7 mouse cellular contexts compared by ENCODE assay signal in genomic region chr8:80867598-80867997, GRCm38 (mm10). TPM values are rescaled to one million over a fixed set of nuclear protein-coding genes. Genes with fewer than 3 reads are reported as not detected.
A peak's percentile ranks its signal among the peaks of the same experiment; 100 is the strongest.
DNase-seq lines count a peak whose midpoint lies in the region; ATAC-seq lines count a peak whose summit lies in the region.

No protein-coding gene starts in this region.

- no peak overlapping the region for H3K4me2 ChIP-seq in midbrain, embryonic 11.5 days
- H3K4me2 ChIP-seq in midbrain, embryonic 13.5 days (replicated peaks), result no peak overlapping the region

- no peak overlapping the region for H3K27ac ChIP-seq in midbrain, embryonic 11.5 days (ENCODE audit: low read depth, low read length)
- no peak overlapping the region for H3K27ac ChIP-seq in midbrain, embryonic 13.5 days

- no peaks in the 10 kb centered on the region for H3K9me3 ChIP-seq in midbrain, embryonic 11.5 days (ENCODE audit: control insufficient read depth, low read length)
- no peaks in the 10 kb centered on the region for H3K9me3 ChIP-seq in midbrain, embryonic 13.5 days

- no peaks in the 10 kb centered on the region for H3K36me3 ChIP-seq in midbrain, embryonic 11.5 days (ENCODE audit: control insufficient read depth, insufficient read depth, low read length)
- H3K36me3 ChIP-seq in midbrain, embryonic 13.5 days, result no peaks in the 10 kb centered on the region

- H3K4me1 ChIP-seq in midbrain, embryonic 11.5 days (ENCODE audit: control insufficient read depth, insufficient read depth, low read length), result peaks cover 5% of the 10 kb centered on the region; the same call in 1 of the 2 replicates
- peaks cover 35% of the 10 kb centered on the region for H3K4me1 ChIP-seq in midbrain, embryonic 13.5 days (replicated peaks)

- no peak overlapping the region for H3K9ac ChIP-seq in midbrain, embryonic 11.5 days (ENCODE audit: low read length)
- no peak overlapping the region for H3K9ac ChIP-seq in midbrain, embryonic 13.5 days (replicated peaks)

- DNase-seq in midbrain, embryonic 11.5 days (ENCODE audit: low spot score, missing footprints), result peak; percentile 81
- peak; percentile 45 to 63 for DNase-seq in kidney, adult 8-10 months
- no peak for DNase-seq in right cerebral cortex, adult 2 months (ENCODE audit: low spot score in 2 of 2)

- H3K4me3 ChIP-seq in midbrain, embryonic 11.5 days (ENCODE audit: low read depth, low read length), result no peak overlapping the region
- H3K4me3 ChIP-seq in midbrain, embryonic 13.5 days (replicated peaks), result no peak overlapping the region

- 93% methylated on average over 3 of the region's 3 CpGs for WGBS in midbrain, embryonic 11.5 days
- 81% methylated on average over 3 of the region's 3 CpGs for whole genome bisulfite sequencing in midbrain, embryonic 13.5 days

- no peaks in the 10 kb centered on the region for H3K27me3 ChIP-seq in midbrain, embryonic 11.5 days (ENCODE audit: control insufficient read depth, insufficient read depth, low read length)
- no peaks in the 10 kb centered on the region for H3K27me3 ChIP-seq in midbrain, embryonic 13.5 days

- no peak for ATAC-seq in midbrain, embryonic 11.5 days (ENCODE audit: low FRiP score)
- ATAC-seq in midbrain, embryonic 13.5 days, result no peak
- ATAC-seq in erythroblast, adult 5-6 weeks (replicated peaks; ENCODE audit: low FRiP score, poor library complexity, severe bottlenecking), result peak; percentile 76
- ATAC-seq in megakaryocyte progenitor cell, adult 5-6 weeks (replicated peaks; ENCODE audit: poor library complexity), result 0 out of 2 replicates have a peak, but pooled peaks have one; percentile 29
- ATAC-seq in inflammation-experienced regulatory T-cells, adult 6 months, result no peak

RNA-seq across cellular contexts. Expression of gene Gab1, which starts 12.7 kb away (rescaled TPM):
- polyA plus RNA-seq in midbrain, embryonic 11.5 days (2014; fragmentation: Nextera tagmentation; extraction: Ambion mirVana), result 17.2 and 18.0 TPM in 2 replicates
- 6.8 and 8.7 TPM in 2 replicates for polyA plus RNA-seq in midbrain, embryonic 13.5 days (2015; fragmentation: Nextera tagmentation; extraction: Ambion mirVana)
- total RNA-seq in erythroblast, adult 5-6 weeks (2015; ENCODE audit: low replicate concordance), result 4.4 and 7.5 TPM in 2 replicates
- total RNA-seq in erythroblast, adult 5-6 weeks (2017; ENCODE audit: low replicate concordance), result 2.0 and 2.5 TPM in 2 replicates
- total RNA-seq in megakaryocyte progenitor cell, adult 5-6 weeks (2015), result 3.5 and 6.0 TPM in 2 replicates
- total RNA-seq in megakaryocyte progenitor cell, adult 5-6 weeks (2017), result 2.7 and 3.0 TPM in 2 replicates
- polyA plus RNA-seq in inflammation-experienced regulatory T-cells, adult 6 months (2017; shearing (Covaris generic)), result not detected

Comparison
In these comparisons a context has a peak if more than half of its experiments do, and no peak if none do; other contexts are left out.
1. ATAC-seq: peak in erythroblast, adult 5-6 weeks (single experiment) and megakaryocyte progenitor cell, adult 5-6 weeks (single experiment); none in midbrain, embryonic 11.5 days (single experiment), midbrain, embryonic 13.5 days (single experiment) and inflammation-experienced regulatory T-cells, adult 6 months (single experiment).
2. DNase-seq: peak in midbrain, embryonic 11.5 days (single experiment) and kidney, adult 8-10 months (2 of 2); none in right cerebral cortex, adult 2 months (0 of 2).